Mouse (Mus musculus) CD4-positive naive resting alpha-beta T cell, adult 76 days (primary cell): ENCODE measurements around the gene Klk1b4. TPM values are rescaled to one million over a fixed set of nuclear protein-coding genes. Genes with fewer than 3 reads are reported as not detected.

ENCODE experiments used
- total RNA-seq: library from RNA; stranded (reverse); gene quantifications from one replicate; pipeline ENCODE4 v1.2.4, GENCODE M21; 2023

Gene Klk1b4
- not detected for total RNA-seq

DNA sequence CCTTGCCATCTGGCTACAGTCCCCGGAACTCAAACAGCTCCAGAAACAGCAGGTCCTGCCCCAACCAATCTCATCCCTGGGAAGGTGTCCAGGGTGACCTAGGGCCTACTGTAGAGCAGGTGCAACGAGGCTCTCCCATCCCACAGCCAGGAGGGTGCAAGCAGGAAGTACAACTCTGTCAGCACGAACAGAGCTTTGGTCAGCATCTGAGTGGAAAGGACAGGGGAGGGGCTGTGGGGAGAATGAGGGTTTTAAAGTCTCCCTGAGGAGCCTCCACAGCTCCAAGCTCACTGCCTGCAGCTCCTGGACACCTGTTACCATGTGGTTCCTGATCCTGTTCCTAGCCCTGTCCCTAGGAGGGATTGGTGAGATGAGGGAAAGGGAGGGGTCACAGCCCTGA, at the start of gene Klk1b4:
Gene Klk1b4, plus strand, starts transcription at position 301 of the 400 bp plus-strand sequence.

DNA sequence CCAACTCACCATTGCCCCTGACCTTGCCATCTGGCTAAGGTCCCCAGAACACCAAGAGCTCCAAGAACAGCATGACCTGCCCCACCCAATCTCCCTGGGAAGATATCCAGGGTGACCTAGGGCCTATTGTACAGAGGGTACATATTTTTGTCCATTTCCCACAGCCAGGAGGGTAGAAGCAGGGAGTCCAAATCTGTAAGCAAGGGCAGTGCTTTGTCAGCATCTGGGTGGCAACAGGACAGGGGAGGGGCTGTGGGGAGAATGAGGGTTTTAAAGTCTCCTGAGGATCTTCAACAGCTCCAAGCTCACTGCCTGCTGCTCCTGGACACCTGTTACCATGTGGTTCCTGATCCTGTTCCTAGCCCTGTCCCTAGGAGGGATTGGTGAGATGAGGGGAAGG, 19.3 kb upstream of the Klk1b4 start, which contains the start of gene Klk1b24:
Gene Klk1b24, plus strand, starts transcription at position 301 of the 400 bp plus-strand sequence.

DNA sequence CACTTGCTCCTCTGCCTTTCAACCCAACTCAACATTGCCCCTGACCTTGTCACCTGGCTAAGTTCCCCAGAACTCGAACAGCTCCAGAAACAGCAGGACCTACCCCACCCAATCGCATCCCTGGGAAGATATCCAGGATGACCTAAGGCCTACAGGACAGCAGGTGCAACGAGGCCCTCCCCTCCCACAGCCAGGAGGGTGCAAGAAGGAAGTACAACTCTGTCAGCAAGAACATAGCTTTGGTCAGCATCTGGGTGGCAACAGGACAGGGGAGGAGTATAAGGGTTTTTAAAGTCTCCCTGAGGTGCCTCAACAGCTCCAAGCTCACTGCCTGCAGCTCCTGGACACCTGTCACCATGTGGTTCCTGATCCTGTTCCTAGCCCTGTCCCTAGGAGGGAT, 9.3 kb upstream of the Klk1b4 start, which contains the start of gene Klk1b3:
Gene Klk1b3, plus strand, starts transcription at position 301 of the 400 bp plus-strand sequence.

GRCm38 (mm10) chr7:44215645-44216044, 8.4 kb downstream of the Klk1b4 start, which contains the start of gene Klk1b5:
Gene Klk1b5 (plus strand): TSS chr7:44215945.

GRCm38 (mm10) chr7:44225076-44225475, 17.8 kb downstream of the Klk1b4 start, which contains the start of gene Klk1:
Gene Klk1 (plus strand): TSS chr7:44225360.

DNA sequence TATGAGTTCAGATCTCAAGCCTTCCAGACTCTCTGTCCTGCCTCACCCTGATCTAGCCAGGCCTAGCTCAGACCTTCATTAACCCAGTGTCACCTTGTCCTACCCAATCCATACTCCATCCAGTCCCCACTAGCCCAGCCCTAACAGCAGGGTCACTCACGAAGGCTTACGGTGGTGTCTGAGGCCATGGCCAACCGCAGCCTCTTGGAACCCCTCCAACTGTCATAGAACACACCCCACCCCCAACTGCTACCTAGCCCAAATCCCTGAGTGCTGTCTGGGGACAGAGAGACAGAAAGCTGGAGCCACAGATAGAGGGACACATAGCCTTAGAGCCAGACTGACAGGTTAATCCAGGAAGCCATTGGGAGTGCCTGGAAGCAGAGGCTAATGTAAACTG, 28.7 kb downstream of the Klk1b4 start, which contains the start of gene Gm36864:
Gene Gm36864, plus strand, starts transcription at position 269 of the 400 bp plus-strand sequence.

GRCm38 (mm10) chr7:44246055-44246983, 39.1 kb downstream of the Klk1b4 start, which contains the start of the genes 1700028J19Rik and 2410002F23Rik:
Gene 1700028J19Rik (minus strand): TSS chr7:44246695.
Gene 2410002F23Rik (plus strand): TSS chr7:44246722.

GRCm38 (mm10) chr7:44257278-44257677, 50.0 kb downstream of the Klk1b4 start, which contains the start of gene Acp4:
Gene Acp4 (minus strand): TSS chr7:44257378.

GRCm38 (mm10) chr7:44261147-44261546, 53.9 kb downstream of the Klk1b4 start, which contains the start of gene Gm15517:
Gene Gm15517 (plus strand): TSS chr7:44261447.

Other genes starting within 250 kb of the Klk1b4 start
- gene Klk1b1, start 240.7 kb upstream of the Klk1b4 start, total RNA-seq = not detected
- not detected for gene Klk1b9, start 231.4 kb upstream of the Klk1b4 start, total RNA-seq
- not detected for gene Klk1b11, start 211.6 kb upstream of the Klk1b4 start, total RNA-seq
- gene Klk1b26, start 195.3 kb upstream of the Klk1b4 start, total RNA-seq = not detected
- gene Klk1b27, start 155.1 kb upstream of the Klk1b4 start, total RNA-seq = not detected
- gene Klk1b21, start 105.1 kb upstream of the Klk1b4 start, total RNA-seq = not detected
- not detected for gene Klk1b22, start 94.8 kb upstream of the Klk1b4 start, total RNA-seq
- not detected for gene Klk1b16, start 70.7 kb upstream of the Klk1b4 start, total RNA-seq
- not detected for gene Klk1b24, start 19.2 kb upstream of the Klk1b4 start, total RNA-seq
- gene Klk1b3, start 9.2 kb upstream of the Klk1b4 start, total RNA-seq = not detected
- not detected for gene Klk1b5, start 8.5 kb downstream of the Klk1b4 start, total RNA-seq
- gene Klk1, start 17.9 kb downstream of the Klk1b4 start, total RNA-seq = 0.82 TPM
- gene Gm36864, start 28.7 kb downstream of the Klk1b4 start, total RNA-seq = not detected
- 3.3 TPM for gene 1700028J19Rik, start 39.3 kb downstream of the Klk1b4 start, total RNA-seq
- gene 2410002F23Rik, start 39.3 kb downstream of the Klk1b4 start, total RNA-seq = 214 TPM
- not detected for gene Acp4, start 49.9 kb downstream of the Klk1b4 start, total RNA-seq
- gene Gm15517, start 54.0 kb downstream of the Klk1b4 start, total RNA-seq = not detected
- 0.67 TPM for gene Clec11a, start 99.5 kb downstream of the Klk1b4 start, total RNA-seq
- 3.0 TPM for gene Shank1, start 102.8 kb downstream of the Klk1b4 start, total RNA-seq
- gene Syt3, start 176.7 kb downstream of the Klk1b4 start, total RNA-seq = not detected
- gene 1700008O03Rik, start 178.4 kb downstream of the Klk1b4 start, total RNA-seq = not detected
- not detected for gene Lrrc4b, start 221.6 kb downstream of the Klk1b4 start, total RNA-seq